Mouse (Mus musculus): Measurements from ENCODE around the gene Trappc1. TPM values are rescaled to one million over a fixed set of nuclear protein-coding genes. Genes with fewer than 3 reads are reported as not detected.
"Not testable (repeated sequence)": the region's sequence is repeated elsewhere in the genome, so short reads cannot be mapped to it uniquely, and the experiment has no call there.

The Trappc1 gene
- polyA plus RNA-seq, 1 experiment, result 62.5 TPM

DNA sequence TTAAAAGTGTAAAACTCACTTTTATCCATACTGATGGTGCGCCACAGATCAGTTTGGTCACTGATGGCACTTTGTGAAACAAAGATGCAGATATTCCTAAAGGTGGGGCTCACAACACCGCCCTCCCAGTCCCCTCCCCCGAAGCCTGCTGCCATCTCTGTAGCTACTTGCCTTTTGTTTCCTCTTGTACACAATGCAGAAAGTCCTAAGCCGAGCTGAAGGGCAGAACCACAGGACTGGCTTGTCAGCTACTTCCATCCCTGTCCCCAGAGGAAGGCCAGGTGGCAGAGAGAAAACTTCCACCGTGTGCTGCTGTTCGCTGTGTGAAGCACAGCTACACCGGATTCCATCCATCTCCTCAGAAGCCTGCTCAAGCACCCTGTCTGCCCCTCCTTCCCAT, 25.5 kb upstream of the Trappc1 start:
- Histone ChIP-seq H3K4me3 (ENCODE audit: control insufficient read depth, insufficient read depth, low read length) (no peak overlapping the region), H3K27me3 (ENCODE audit: control insufficient read depth, insufficient read depth, low read length) (no peaks in the 10 kb centered on the region), H3K4me1 (replicated peaks; ENCODE audit: control insufficient read depth, insufficient read depth, low read length) (no peaks in the 10 kb centered on the region), H3K36me3 (ENCODE audit: control insufficient read depth, insufficient read depth, low read length) (peaks cover 26% of the 10 kb centered on the region), H3K27ac (ENCODE audit: control insufficient read depth, insufficient read depth, low read length) (no peak overlapping the region)
- TF ChIP-seq CTCF (IDR thresholded peaks at IDR 0.05; ENCODE audit: borderline replicate concordance, control insufficient read depth, extremely low read depth, insufficient read depth, low read length, poor library complexity), result no peak
- TF ChIP-seq POLR2A (IDR thresholded peaks at IDR 0.05; ENCODE audit: control insufficient read depth, extremely low read depth, insufficient read depth, low read length, poor library complexity), result no peak
- no peak for DNase-seq
- 89% methylated on average over 7 of the region's 7 CpGs for WGBS

DNA sequence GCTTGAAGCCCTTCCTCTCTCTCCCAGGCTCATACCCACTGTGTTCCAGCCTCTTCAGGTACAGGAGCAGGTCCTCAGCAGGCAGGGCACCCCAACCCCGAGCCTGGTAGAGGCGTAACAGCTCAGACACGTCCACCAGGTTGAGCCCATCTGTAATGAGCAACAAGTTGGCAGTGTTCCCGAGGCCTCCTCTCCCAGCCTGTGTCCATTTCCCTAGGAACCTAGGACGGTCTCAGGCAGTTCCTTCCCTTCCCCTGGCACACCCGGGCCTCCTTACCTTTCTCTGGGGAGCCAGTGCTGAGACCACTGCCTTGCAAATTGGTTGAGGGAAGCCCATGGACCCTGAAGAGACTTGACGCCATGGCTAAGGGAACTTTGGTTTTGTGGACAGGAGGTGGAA, 21.0 kb upstream of the Trappc1 start:
- Histone ChIP-seq H3K4me3 (ENCODE audit: control insufficient read depth, insufficient read depth, low read length) (no peak overlapping the region), H3K27me3 (ENCODE audit: control insufficient read depth, insufficient read depth, low read length) (no peaks in the 10 kb centered on the region), H3K36me3 (ENCODE audit: control insufficient read depth, insufficient read depth, low read length) (peaks cover 46% of the 10 kb centered on the region), H3K27ac (ENCODE audit: control insufficient read depth, insufficient read depth, low read length) (no peak overlapping the region), H3K4me1 (replicated peaks; ENCODE audit: control insufficient read depth, insufficient read depth, low read length) (no peaks in the 10 kb centered on the region)
- no peak for DNase-seq
- WGBS, result 95% methylated on average over 7 of the region's 7 CpGs
- no peak for TF ChIP-seq CTCF (IDR thresholded peaks at IDR 0.05; ENCODE audit: borderline replicate concordance, control insufficient read depth, extremely low read depth, insufficient read depth, low read length, poor library complexity)
- no peak for TF ChIP-seq POLR2A (IDR thresholded peaks at IDR 0.05; ENCODE audit: control insufficient read depth, extremely low read depth, insufficient read depth, low read length, poor library complexity)

DNA sequence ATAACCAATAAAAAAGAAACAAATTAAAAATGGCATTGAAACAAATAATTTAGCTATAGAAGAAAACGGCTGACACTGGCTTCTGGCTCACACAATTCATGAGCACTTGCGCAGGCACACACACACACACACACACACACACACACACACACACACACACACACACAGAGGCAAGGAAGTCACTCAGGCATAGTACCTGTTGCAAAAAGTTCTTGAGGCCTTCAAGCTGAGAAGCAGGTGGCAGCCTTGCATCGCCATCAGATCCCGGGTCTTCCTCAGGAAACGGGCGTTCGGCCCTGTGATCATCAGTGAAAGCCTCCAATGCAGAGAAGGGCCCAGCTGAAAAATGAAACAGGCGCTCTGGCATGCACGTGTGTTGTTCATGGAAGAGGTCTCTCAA, 18.5 kb upstream of the Trappc1 start:
- TF ChIP-seq POLR2A (IDR thresholded peaks at IDR 0.05; ENCODE audit: control insufficient read depth, extremely low read depth, insufficient read depth, low read length, poor library complexity), result no peak
- no peak for TF ChIP-seq CTCF (IDR thresholded peaks at IDR 0.05; ENCODE audit: borderline replicate concordance, control insufficient read depth, extremely low read depth, insufficient read depth, low read length, poor library complexity)
- 93% methylated on average over 9 of the region's 9 CpGs for WGBS
- H3K4me1 ChIP-seq (replicated peaks; ENCODE audit: control insufficient read depth, insufficient read depth, low read length), result no peaks in the 10 kb centered on the region
- no peak overlapping the region for H3K4me3 ChIP-seq (ENCODE audit: control insufficient read depth, insufficient read depth, low read length)
- no peak for DNase-seq
- no peak overlapping the region for H3K27ac ChIP-seq (ENCODE audit: control insufficient read depth, insufficient read depth, low read length)
- no peaks in the 10 kb centered on the region for H3K27me3 ChIP-seq (ENCODE audit: control insufficient read depth, insufficient read depth, low read length)
- peaks cover 54% of the 10 kb centered on the region for H3K36me3 ChIP-seq (ENCODE audit: control insufficient read depth, insufficient read depth, low read length)

DNA sequence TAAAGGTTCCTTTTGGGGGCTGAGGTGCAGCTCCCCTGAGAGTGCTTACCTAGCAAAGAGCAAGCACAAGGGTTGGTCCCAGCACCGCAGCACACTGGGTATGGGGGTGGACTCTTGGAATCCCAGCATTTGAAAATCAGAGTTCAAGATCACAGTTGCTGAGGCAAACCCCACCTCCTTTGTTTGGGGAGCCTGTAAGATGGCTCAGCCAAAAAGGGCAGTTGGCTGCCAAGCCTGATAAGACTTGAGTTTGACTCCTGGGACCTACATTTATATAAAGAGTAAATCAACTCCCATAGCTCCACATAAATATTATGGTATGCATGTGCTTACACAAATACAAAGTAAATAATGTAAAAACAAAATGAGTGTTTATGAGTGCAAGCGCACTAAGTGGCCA, 17.7 kb upstream of the Trappc1 start:
- Histone ChIP-seq H3K4me1 (replicated peaks; ENCODE audit: control insufficient read depth, insufficient read depth, low read length) (no peaks in the 10 kb centered on the region), H3K4me3 (ENCODE audit: control insufficient read depth, insufficient read depth, low read length) (no peak overlapping the region), H3K36me3 (ENCODE audit: control insufficient read depth, insufficient read depth, low read length) (peaks cover 61% of the 10 kb centered on the region), H3K27me3 (ENCODE audit: control insufficient read depth, insufficient read depth, low read length) (no peaks in the 10 kb centered on the region), H3K27ac (ENCODE audit: control insufficient read depth, insufficient read depth, low read length) (no peak overlapping the region)
- 100% methylated on average over 2 of the region's 2 CpGs for WGBS
- TF ChIP-seq CTCF (IDR thresholded peaks at IDR 0.05; ENCODE audit: borderline replicate concordance, control insufficient read depth, extremely low read depth, insufficient read depth, low read length, poor library complexity) (no peak), POLR2A (IDR thresholded peaks at IDR 0.05; ENCODE audit: control insufficient read depth, extremely low read depth, insufficient read depth, low read length, poor library complexity) (no peak)
- DNase-seq, result no peak

DNA sequence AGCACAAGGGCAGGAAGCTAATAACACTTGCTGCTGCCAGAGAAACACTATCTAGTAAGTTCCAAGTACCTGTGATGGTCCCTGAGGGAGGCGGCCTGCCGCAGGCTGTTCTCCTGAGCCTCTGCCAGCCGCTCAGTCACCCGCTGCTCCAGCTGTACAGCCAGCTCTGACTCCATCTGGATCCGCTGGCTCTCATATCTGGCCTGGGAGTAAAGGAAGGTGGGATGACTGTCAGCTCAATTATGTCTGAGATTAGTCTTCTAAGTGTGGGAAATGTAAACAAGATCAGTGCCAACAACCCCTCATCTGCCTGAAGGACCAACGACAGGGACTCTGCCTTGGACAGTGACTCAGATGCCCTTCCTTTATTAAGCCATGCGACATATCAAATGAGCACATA, 12.5 kb upstream of the Trappc1 start:
- no peaks in the 10 kb centered on the region for H3K4me1 ChIP-seq (replicated peaks; ENCODE audit: control insufficient read depth, insufficient read depth, low read length)
- no peak for DNase-seq
- H3K4me3 ChIP-seq (ENCODE audit: control insufficient read depth, insufficient read depth, low read length), result no peak overlapping the region
- H3K27ac ChIP-seq (ENCODE audit: control insufficient read depth, insufficient read depth, low read length), result no peak overlapping the region
- WGBS, result 92% methylated on average over 7 of the region's 7 CpGs
- no peak for TF ChIP-seq POLR2A (IDR thresholded peaks at IDR 0.05; ENCODE audit: control insufficient read depth, extremely low read depth, insufficient read depth, low read length, poor library complexity)
- no peak for TF ChIP-seq CTCF (IDR thresholded peaks at IDR 0.05; ENCODE audit: borderline replicate concordance, control insufficient read depth, extremely low read depth, insufficient read depth, low read length, poor library complexity)
- peaks cover 43% of the 10 kb centered on the region for H3K36me3 ChIP-seq (ENCODE audit: control insufficient read depth, insufficient read depth, low read length)
- no peaks in the 10 kb centered on the region for H3K27me3 ChIP-seq (ENCODE audit: control insufficient read depth, insufficient read depth, low read length)

DNA sequence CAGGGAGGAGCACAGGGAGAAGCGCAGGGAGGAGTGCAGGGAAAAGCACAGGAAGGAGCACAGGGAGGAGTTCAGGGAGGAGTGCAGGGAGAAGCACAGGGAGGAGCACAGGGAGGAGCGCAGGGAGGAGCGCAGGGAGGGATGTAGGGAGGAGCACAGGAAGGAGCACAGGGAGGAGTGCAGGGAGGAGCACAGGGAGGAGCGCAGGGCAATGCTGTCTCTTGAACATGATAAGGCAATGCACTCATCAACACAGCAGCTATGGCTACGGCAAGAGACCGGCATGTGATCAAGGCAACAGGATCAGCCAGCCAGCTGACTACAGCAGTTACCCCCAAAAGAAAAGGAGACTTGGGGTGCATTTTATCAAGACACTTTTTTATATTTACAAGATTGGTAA, 7.4 kb upstream of the Trappc1 start:
- WGBS, result 100% methylated on average over 6 of the region's 6 CpGs
- TF ChIP-seq CTCF (IDR thresholded peaks at IDR 0.05; ENCODE audit: borderline replicate concordance, control insufficient read depth, extremely low read depth, insufficient read depth, low read length, poor library complexity) (no peak), POLR2A (IDR thresholded peaks at IDR 0.05; ENCODE audit: control insufficient read depth, extremely low read depth, insufficient read depth, low read length, poor library complexity) (no peak)
- Histone ChIP-seq H3K36me3 (ENCODE audit: control insufficient read depth, insufficient read depth, low read length) (peaks cover 7% of the 10 kb centered on the region; the same call in 1 of the 2 replicates), H3K27ac (ENCODE audit: control insufficient read depth, insufficient read depth, low read length) (no peak overlapping the region), H3K27me3 (ENCODE audit: control insufficient read depth, insufficient read depth, low read length) (no peaks in the 10 kb centered on the region), H3K4me1 (replicated peaks; ENCODE audit: control insufficient read depth, insufficient read depth, low read length) (0 out of 2 replicates have a peak, but pooled peaks cover 3% of the 10 kb centered on the region), H3K4me3 (ENCODE audit: control insufficient read depth, insufficient read depth, low read length) (no peak overlapping the region)
- DNase-seq, result no peak

- 98% methylated on average over 3 of the region's 3 CpGs for WGBS
- H3K4me1 ChIP-seq (replicated peaks; ENCODE audit: control insufficient read depth, insufficient read depth, low read length), result peaks cover 16% of the 10 kb centered on the region
Measured at GRCm38 (mm10) chr11:69318000-69318399, 5.8 kb upstream of the Trappc1 start.

More at GRCm38 (mm10) chr11:69318000-69318399, 5.8 kb upstream of the Trappc1 start:
- H3K27ac ChIP-seq (ENCODE audit: control insufficient read depth, insufficient read depth, low read length); H3K4me3 ChIP-seq (ENCODE audit: control insufficient read depth, insufficient read depth, low read length); H3K27me3 ChIP-seq (ENCODE audit: control insufficient read depth, insufficient read depth, low read length); H3K36me3 ChIP-seq (ENCODE audit: control insufficient read depth, insufficient read depth, low read length); DNase-seq: not testable (repeated sequence)
